Mouse (Mus musculus): ENCODE measurements around the gene Zfp385c. TPM values are rescaled to one million over a fixed set of nuclear protein-coding genes. Genes with fewer than 3 reads are reported as not detected.

Gene Zfp385c
- total and polyA plus RNA-seq, 2 experiments from 2014 or later, result 0.53 to 2.5 TPM

GRCm38 (mm10) chr11:100735954-100736745, 43.9 kb upstream of the Zfp385c start:
- Histone ChIP-seq H3K4me1 (ENCODE audit: insufficient read depth, low read length) (no peaks in the 10 kb centered on the region), H3K4me3 (ENCODE audit: low read depth, low read length) (no peak overlapping the region), H3K9me3 (ENCODE audit: low read length) (no peaks in the 10 kb centered on the region), H3K36me3 (ENCODE audit: insufficient read depth, low read length) (peaks cover 2% of the 10 kb centered on the region; the same call in 1 of the 2 replicates), H3K27me3 (ENCODE audit: insufficient read depth, low read length) (no peaks in the 10 kb centered on the region), H3K4me2 (ENCODE audit: low read depth, low read length, poor library complexity, severe bottlenecking) (0 out of 2 replicates have a peak overlapping the region, but pooled peaks have one; percentile 74), H3K27ac (ENCODE audit: low read depth, low read length) (no peak overlapping the region), H3K9ac (replicated peaks; ENCODE audit: low read length, poor library complexity, severe bottlenecking) (no peak overlapping the region)
- ATAC-seq (ENCODE audit: low FRiP score), result no peak
- DNase-seq (ENCODE audit: low spot score), result no peak
- WGBS, result 84% methylated on average over 14 of the region's 14 CpGs
- no peak for TF ChIP-seq CTCF (IDR thresholded peaks at IDR 0.05)

DNA sequence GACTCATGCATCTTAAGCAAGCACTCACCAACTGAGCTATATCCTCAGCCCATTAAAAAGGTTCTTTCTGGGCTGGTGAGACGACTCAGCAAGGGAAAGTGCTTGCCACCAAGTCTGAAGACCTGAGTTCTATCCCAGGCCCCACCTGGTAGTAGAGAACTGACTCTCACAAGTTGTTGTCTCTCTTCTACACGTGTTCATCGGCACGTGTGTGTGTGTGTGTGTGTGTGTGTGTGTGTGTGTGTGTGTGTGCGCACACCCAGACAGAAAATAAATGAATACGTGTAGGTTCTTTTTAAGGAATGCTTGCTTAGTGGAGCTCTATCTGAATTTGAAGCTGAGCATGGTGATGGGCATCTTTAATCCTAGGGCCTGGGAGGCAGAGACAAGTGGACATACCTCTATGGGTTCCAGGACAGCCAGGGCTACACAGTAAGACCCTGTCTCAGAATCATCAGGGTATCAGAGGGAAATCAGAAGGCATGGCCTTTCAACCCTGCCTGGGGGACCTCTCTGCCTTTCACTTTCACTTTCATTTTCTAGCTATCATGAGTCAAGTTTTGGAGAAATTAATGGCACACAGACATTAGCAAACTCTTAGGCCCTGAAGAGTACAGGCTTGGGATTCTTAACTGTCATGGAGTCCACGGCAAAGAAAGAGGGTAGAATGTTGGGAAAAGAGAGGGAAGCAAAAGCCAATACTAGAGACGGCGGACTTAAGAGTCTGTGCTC, 43.0 kb upstream of the Zfp385c start:
- Histone ChIP-seq H3K27ac (ENCODE audit: low read depth, low read length) (no peak overlapping the region), H3K4me1 (ENCODE audit: insufficient read depth, low read length) (no peaks in the 10 kb centered on the region), H3K36me3 (ENCODE audit: insufficient read depth, low read length) (no peaks in the 10 kb centered on the region), H3K27me3 (ENCODE audit: insufficient read depth, low read length) (no peaks in the 10 kb centered on the region), H3K9me3 (ENCODE audit: low read length) (no peaks in the 10 kb centered on the region), H3K4me2 (ENCODE audit: low read depth, low read length, poor library complexity, severe bottlenecking) (no peak overlapping the region), H3K9ac (replicated peaks; ENCODE audit: low read length, poor library complexity, severe bottlenecking) (no peak overlapping the region), H3K4me3 (ENCODE audit: low read depth, low read length) (no peak overlapping the region)
- no peak for ATAC-seq (ENCODE audit: low FRiP score)
- 90% methylated on average over 9 of the region's 9 CpGs for WGBS
- no peak for DNase-seq (ENCODE audit: low spot score)
- TF ChIP-seq CTCF (IDR thresholded peaks at IDR 0.05), result no peak

GRCm38 (mm10) chr11:100730477-100731205, 38.4 kb upstream of the Zfp385c start:
- WGBS, result 85% methylated on average over 6 of the region's 6 CpGs
- H3K27me3 ChIP-seq (ENCODE audit: insufficient read depth, low read length), result no peaks in the 10 kb centered on the region
- DNase-seq (ENCODE audit: low spot score), result no peak
- TF ChIP-seq CTCF (IDR thresholded peaks at IDR 0.05), result no peak
- no peak overlapping the region for H3K27ac ChIP-seq (ENCODE audit: low read depth, low read length)
- no peaks in the 10 kb centered on the region for H3K4me1 ChIP-seq (ENCODE audit: insufficient read depth, low read length)
- peaks cover 9% of the 10 kb centered on the region; the same call in 1 of the 2 replicates for H3K36me3 ChIP-seq (ENCODE audit: insufficient read depth, low read length)
- no peaks in the 10 kb centered on the region for H3K9me3 ChIP-seq (ENCODE audit: low read length)
- H3K4me3 ChIP-seq (ENCODE audit: low read depth, low read length), result no peak overlapping the region
- H3K9ac ChIP-seq (replicated peaks; ENCODE audit: low read length, poor library complexity, severe bottlenecking), result no peak overlapping the region
- no peak for ATAC-seq (ENCODE audit: low FRiP score)
- no peak overlapping the region for H3K4me2 ChIP-seq (ENCODE audit: low read depth, low read length, poor library complexity, severe bottlenecking)

DNA sequence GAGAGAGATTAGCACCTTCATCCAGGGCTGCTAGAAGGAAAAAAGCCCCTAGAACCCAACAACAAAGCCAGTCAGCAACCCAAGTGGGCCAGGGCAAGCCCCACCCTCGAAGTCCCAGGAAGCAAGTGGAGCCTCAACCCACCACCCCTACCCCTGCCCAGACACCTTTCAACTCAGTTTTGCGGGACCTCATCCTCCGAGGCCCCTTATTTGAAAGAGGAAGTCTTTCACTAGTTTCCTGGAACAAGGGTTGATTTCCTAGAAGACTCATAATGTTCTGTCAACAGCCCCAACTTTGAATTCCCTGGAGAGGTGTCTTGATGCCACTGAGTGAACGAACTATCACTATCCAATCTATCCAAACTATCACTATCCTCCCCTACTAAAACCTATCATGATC, 37.7 kb upstream of the Zfp385c start:
- ATAC-seq (ENCODE audit: low FRiP score), result no peak
- DNase-seq (ENCODE audit: low spot score), result no peak
- TF ChIP-seq CTCF (IDR thresholded peaks at IDR 0.05), result no peak
- Histone ChIP-seq H3K9ac (replicated peaks; ENCODE audit: low read length, poor library complexity, severe bottlenecking) (no peak overlapping the region), H3K36me3 (ENCODE audit: insufficient read depth, low read length) (peaks cover 9% of the 10 kb centered on the region; the same call in 1 of the 2 replicates), H3K27ac (ENCODE audit: low read depth, low read length) (no peak overlapping the region), H3K27me3 (ENCODE audit: insufficient read depth, low read length) (no peaks in the 10 kb centered on the region), H3K4me3 (ENCODE audit: low read depth, low read length) (no peak overlapping the region), H3K4me2 (ENCODE audit: low read depth, low read length, poor library complexity, severe bottlenecking) (no peak overlapping the region), H3K9me3 (ENCODE audit: low read length) (no peaks in the 10 kb centered on the region), H3K4me1 (ENCODE audit: insufficient read depth, low read length) (no peaks in the 10 kb centered on the region)
- 95% methylated on average over 4 of the region's 4 CpGs for WGBS

GRCm38 (mm10) chr11:100728601-100729000, 36.3 kb upstream of the Zfp385c start:
- Histone ChIP-seq H3K27me3 (ENCODE audit: insufficient read depth, low read length) (no peaks in the 10 kb centered on the region), H3K4me1 (ENCODE audit: insufficient read depth, low read length) (no peaks in the 10 kb centered on the region), H3K27ac (ENCODE audit: low read depth, low read length) (no peak overlapping the region), H3K4me3 (ENCODE audit: low read depth, low read length) (no peak overlapping the region), H3K36me3 (ENCODE audit: insufficient read depth, low read length) (peaks cover 12% of the 10 kb centered on the region; the same call in 1 of the 2 replicates), H3K9me3 (ENCODE audit: low read length) (no peaks in the 10 kb centered on the region), H3K9ac (replicated peaks; ENCODE audit: low read length, poor library complexity, severe bottlenecking) (no peak overlapping the region), H3K4me2 (ENCODE audit: low read depth, low read length, poor library complexity, severe bottlenecking) (no peak overlapping the region)
- DNase-seq (ENCODE audit: low spot score), result no peak
- ATAC-seq (ENCODE audit: low FRiP score), result no peak
- WGBS, result 87% methylated on average over 6 of the region's 6 CpGs
- TF ChIP-seq CTCF (IDR thresholded peaks at IDR 0.05), result no peak

All from midbrain, postnatal 0 days (tissue).